Mouse (Mus musculus) urinary bladder, postnatal 25 days (tissue): ENCODE data around the gene Clip3.
A peak's percentile ranks its signal among the peaks of the same experiment; 100 is the strongest.

Experiments
- DNase-seq: peaks from one replicate; pipeline ENCODE4 v3.0.0; 2022; ENCODE audit warnings: low spot score

Clip3 gene

DNA sequence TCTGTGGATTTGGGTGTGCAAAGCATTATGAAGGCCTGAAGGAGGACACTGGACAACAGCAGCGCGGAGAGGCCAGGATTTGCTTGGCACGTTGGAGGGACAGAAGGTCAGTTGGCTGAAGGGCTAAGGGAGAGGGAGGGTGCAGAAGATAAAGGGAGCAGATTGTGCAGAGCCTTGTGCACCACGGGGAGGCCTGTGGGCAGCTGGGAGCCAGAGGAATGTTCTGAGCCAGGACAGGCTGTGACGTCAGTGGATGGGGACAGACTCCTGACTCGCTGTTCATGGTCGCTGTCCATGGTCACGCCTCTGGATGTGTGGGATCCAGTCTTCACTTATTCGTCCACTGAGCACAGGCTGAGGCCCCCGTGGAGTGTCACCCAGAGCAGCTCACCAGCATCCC lies 3.6 kb downstream of the Clip3 start:
- no peak for DNase-seq

DNA sequence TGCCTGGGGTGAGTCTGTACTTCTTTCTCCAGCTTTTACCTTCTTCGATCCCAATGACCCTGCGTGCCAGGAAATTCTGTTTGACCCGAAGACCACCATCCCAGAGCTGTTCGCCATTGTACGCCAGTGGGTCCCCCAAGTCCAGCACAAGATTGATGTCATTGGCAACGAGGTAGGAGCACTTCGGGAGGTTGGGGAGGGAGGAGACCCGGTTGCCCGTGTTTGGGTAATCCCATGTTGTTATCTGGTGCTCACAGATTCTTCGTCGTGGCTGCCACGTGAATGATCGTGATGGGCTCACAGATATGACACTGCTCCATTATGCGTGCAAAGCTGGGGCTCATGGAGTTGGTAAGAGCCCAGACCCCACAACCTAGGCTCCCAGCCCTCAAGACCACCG lies 5.3 kb downstream of the Clip3 start:
- no peak for DNase-seq

DNA sequence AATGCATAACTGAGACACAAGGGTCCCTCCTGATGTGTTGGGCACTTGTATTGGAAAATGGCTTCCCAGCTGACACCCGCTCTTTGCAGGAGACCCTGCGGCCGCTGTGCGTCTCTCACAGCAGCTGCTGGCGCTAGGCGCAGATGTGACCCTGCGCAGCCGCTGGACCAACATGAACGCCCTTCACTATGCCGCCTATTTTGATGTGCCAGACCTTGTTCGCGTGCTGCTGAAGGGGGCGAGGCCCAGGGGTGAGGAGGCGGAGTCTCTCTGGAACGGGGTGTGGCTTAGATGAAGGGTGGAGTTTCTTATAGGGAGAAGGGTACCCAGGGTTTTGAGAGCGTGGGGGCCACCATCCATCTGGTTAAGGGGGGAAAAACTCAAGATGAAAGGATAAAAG lies 5.7 kb downstream of the Clip3 start:
- no peak for DNase-seq

DNA sequence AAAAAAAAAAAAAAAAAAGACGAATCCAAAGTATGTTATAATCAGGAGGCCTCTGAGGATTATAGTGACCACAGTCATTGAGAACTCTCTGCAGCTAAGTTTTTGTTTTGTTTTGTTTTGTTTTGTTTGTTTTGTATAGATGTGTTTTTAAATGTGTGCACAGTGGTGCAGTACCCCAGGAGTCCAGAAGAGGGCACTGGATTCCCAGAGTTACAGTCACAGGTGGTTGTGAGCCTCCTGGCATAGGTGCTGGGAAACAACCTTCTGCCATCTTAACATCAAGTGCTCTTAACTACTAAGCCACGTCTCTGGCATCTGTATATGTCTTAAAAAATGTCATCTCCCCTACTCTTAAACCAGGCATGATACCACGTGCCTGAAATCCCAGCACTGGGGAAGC lies 9.4 kb downstream of the Clip3 start:
- no peak for DNase-seq

DNA sequence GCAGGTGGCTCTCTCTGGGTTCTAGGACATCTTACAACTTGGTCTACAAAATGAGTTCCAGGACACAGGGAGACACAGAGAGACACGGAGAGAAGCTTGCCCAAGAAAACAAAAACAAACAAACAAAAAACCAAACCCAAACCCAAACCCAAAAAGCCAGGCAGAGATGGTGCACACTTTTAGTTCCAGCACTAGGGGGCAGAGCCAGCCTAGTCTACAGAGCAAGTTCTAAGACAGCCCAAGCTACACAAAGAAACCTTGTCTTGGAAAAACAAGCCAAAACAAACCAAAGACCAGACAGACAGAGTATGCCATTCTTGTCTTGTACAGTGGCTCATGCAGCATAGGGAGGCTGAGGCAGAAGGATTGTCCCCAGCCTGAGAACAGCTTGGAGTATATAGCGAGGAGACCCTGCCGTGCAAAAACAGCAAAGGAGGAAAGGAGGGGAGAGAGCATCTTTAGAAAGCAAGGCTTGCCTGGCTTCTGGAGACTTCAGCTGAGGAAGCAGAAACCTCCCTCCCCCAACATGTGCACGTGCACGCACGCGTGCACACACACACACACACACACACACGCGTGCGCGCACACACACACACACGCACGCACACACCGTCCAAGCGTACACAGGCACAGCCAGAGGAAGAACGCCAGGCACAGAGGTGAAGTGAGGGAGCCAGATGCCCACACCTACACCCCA lies 14.7 kb downstream of the Clip3 start:
- no peak for DNase-seq

DNA sequence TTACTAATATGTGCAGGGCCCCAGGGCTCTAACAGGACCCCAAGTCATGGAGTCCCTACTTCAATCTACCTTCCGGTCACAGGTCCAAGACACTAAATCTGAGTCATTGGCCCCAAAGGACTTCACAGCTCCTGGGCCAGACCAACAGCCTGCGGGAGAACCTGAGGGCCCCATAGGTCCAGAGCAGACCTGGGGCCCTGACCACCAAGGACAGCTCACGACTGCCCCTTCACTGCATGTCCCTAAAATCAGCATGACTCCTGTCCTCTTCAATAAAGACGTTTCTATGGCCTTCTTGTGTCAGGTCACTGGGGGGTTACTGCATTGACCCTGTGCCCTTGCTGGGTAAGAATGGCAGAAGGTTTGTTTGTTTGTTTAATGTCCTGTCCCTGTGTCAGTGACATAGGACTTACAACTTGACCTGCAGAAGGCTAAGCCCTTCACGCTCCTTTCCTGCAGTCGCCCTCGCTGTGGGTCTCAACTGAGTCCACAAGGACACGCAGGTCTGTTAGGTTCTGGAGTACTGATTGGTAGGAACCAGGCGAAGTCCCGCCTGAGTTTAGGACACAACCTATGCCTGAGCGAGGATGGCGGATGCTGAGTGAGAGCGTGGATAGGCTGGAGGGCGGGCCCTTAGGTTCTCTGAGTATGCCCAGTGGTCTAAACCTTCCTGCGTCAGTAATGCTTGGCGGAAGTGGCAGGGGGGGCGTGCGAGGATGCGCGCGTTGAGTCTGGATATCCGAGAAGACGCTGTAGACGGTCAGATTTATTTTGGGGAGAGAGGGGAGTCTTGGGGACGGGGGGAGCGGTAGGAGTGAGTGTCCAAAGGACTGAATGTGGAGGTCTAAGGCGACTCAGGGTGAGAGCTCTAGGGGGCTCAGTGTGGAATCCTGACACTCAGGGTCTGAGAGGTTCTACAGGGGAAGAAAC lies 16.8 kb downstream of the Clip3 start, which contains the start of gene Alkbh6:
Gene Alkbh6, plus strand, starts transcription at position 642 of the 930 bp plus-strand sequence.
- peak; percentile 77 for DNase-seq

DNA sequence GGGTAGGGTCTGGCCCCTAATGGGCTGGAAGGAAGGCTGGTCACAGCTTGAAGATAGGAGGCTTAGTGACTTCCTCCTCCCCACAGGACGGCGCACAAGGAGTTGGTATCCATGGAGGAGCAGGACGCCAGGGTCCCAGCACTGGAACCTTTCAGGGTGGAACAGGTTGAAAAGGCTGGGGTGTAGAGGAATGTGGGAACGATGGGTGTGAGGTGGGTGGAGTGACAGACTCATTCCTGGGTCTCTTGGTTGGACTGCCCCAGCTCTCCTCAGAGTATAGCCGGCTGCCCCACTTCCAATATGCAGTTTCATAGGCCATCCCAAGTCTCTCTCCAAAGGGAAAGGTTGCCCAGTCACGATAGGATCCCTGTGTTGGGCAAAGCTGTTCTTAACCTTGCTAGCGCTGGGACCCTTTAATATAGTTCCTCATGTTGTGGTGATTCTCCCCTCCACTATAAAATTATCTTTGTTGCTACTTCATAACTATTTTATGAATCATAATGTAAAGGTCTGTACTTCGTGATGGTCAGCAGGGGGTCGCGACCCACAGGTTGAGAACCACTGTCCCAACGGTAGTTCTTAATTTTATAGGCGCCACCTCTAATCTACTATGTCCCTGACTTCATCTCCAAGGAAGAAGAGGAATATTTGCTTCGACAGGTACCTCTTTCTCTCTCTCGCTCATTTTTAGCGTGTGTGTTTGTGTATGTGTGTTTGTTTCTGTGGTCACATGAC lies 18.0 kb downstream of the Clip3 start:
- no peak for DNase-seq

DNA sequence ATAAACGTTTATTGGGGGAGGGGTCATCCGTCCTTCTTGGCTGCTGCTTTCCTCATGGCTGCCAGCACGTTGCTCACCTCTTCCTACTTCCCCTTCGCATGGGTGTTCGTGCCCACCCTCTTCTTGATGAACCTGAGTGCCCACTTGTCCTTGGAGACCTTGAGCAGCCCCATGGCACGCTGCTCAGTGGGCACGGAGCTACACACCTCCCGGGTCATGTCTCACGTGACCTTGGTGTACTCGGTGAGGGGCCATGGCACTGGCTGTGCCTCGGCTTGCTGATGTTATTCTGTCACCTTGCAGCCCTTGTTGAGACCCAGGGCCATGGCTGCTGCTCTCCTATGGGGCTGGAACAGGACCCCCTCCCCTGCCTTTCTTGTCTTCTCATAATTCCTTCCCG lies 18.6 kb downstream of the Clip3 start:
- no peak for DNase-seq

DNA sequence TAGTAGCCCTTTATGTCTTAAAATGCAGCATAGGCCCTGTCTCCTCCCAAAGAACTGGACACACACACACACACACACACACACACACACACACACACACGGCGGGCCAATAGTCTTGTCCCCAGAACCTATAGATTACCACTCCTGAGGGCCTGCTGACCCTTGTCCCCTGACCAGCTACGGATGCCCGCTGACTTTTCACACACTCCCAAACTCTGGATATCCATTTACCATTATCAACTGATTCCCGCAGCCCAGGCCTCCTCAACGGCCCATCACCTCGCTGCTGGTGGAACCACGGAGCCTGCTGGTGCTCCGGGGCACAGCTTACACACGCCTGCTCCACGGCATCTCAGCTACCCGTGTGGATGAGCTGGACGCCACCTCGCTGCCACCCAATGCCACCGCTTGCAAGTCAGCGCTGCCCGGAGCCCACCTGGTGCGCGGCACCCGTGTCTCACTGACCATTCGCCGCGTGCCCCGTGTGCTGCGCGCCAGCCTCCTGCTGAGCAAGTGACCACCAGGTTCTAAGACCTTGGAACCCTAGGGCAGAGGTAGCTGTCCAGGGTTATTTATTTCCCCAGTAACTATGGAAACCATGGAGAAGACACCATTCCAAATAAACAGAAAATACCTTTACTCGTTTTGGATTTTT lies 22.3 kb downstream of the Clip3 start:
- no peak for DNase-seq

DNA sequence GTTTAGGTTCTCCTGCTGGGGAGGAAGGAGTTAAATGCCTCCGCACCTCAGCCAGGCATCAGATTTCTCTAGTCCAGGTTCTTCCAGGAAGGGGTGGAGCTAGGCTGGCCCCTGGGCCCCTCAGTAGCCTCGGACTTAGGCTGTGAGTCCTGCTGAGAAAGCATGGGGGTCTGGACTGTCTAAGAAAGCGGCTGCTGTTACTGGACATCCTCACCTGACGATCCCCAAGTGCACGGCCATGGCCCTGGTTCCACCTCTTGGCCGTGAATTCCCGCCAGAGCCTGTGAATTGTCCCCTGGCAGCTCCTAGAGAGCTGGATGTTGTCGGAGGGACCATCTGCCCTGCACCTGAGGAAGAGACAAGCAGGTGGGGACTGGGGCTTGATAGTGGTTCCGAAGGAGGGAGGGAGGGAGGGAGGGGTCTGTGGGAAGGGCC lies 23.2 kb downstream of the Clip3 start, which contains the start of gene Syne4:
Gene Syne4, plus strand, starts transcription at position 87 of the 435 bp plus-strand sequence.
- no peak for DNase-seq

DNA sequence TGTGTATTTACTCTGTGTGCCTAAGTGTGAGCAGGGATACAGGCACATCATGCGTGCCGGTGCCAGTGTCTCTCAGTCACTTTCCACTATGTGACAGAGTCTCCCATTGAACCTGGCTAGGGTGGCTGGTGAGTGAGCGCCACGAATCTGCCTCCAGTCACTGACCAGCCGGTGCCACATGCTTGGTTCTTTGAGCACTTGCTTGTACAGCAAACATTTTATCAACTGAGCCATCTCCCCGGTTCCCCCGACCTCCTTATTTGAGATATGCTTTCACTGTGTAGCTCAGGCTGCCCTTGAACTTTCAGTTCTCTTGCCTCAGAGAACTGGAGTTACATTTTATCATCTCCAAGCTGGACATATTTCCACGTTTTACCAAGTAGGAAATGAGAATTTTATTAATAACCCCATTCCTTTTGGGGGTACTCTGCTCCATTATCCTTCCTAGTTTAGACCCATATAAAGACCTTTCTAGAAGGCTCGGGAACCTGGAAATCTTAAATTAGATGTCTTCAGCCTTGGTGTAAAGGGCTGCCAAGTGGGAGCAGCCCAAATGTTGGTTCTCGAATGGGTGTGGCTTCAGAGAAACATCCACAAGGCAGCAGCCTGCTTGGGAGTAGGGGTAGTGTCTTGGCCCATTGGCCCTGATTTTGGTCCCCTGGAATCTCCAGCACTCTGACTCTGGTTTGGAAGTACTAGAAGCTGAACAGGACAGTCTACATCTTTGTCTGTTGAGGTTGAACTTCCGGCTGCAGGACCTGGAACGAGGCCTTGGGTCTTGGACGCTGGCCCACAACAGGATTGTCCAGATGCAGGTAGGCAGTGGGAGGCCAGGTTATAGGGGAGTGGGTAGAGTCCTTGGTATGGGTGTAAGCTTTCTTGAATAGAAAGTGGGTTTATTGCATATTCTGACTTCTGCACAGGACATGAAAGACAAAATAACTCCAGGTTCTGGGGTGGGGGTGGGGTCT lies 24.3 kb downstream of the Clip3 start:
- no peak for DNase-seq

DNA sequence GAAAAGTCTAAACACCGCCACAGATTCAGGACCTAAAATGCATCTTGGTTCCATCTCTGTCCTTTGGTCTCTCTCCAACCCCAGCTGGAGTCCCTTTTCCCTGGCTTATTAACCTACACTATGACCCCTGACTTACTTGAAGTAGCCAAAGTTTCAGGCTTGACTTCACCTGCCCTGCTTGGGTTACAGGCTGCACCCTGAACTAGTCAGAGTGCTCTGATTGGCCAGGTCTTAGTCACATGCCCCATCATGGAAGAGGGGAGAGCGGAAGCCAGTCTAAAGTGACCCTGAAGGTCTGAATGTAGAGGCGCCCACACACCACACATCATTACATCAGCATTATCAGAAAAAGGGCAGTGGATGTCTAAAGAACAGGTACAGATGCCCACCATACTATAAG lies 26.6 kb downstream of the Clip3 start:
- DNase-seq: no peak

DNA sequence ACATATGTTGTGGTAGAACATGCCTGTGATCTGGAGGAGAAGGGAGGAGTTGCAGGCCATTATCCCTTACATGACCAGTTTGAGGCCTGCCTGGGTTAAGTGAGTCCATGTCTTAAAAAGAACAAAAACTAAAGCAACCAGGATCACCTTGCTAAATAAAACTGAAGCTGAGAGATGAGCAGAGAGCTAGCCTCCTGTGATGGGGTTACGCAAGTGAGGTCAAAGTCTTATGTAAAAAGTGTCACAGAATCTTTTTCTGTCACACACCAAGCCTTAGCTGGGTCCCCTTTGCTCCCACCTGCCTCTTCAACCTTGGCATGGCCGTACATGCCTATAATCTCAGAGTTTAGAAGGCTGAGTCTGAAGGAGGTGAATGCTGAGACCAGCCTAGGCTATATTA lies 29.4 kb downstream of the Clip3 start:
- DNase-seq: no peak

DNA sequence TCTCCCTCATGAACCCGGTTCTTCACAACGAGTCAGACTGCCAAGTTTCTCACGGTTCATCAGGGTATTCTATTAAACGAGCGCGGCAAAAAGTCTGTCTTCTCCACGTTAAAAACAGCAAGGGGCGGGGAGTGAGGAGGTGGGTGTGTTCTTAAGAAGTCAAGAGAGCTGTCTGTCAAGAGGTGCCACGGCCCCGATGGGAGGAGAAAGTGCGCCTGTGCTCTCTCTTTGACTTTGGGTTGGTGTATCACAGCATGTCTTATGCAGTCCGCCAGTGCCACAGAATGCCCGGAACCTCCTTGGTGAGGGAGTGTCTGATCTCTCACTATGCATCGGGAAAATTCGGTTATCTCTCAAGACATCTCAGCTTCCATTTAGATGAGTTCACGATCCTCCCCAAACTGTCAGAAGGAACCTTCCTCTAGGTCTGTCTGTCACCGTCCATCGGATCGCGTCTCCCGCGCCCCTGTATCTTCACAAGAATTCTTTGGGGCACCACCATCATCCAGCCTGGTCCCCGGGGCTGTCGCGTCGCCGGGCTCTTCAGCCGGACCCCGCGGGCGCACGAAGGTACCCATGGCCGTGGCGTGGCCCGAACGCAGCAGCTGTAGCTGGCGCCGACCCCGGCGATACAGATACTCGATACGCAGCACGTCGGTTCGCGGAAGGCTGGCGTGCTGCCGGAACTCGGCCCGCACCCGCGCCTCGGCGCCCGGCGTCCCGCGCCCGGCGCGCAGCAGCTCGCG lies 30.2 kb downstream of the Clip3 start, which contains the start of gene E130208F15Rik:
Gene E130208F15Rik, plus strand, starts transcription at position 202 of the 746 bp plus-strand sequence.
- peak; percentile 49 for DNase-seq

DNA sequence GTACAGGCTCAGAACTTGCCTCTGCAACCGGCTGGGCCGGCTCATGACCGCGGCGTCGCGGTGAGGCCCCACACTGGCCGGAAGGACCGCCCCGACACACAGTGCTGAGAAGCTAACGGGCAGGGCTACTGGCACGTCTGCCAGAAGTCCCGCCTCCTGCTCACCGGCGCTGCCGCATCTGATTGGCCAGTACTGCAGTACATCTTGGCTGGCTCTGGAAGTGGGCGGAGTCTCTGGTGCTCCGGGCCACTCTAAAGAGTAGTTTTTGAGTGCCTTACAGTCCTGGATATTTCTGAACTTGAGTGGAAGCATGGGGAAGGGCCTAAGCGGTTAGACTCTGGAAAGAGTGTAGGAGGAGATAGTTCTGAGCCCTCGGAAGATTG lies 30.7 kb downstream of the Clip3 start:
- DNase-seq: peak; percentile 94

DNA sequence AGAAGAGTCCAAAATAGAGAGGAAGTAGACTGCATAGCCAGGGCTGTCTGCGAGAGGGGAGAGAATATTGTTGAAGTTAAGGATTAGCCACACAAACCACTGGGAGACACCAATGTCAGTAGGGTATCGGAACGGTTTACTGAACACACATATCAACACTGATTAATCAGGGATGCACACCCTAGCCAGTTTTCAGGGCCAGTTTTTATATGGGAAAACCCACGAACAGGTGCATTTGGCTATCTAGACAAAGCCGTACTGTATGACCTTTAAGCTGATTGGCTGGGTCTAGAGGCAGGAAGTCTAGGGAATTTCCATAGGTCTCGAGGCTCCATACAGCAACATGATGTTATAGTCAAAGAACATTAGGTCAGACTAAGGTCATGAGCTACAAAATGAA lies 31.3 kb downstream of the Clip3 start:
- no peak for DNase-seq

DNA sequence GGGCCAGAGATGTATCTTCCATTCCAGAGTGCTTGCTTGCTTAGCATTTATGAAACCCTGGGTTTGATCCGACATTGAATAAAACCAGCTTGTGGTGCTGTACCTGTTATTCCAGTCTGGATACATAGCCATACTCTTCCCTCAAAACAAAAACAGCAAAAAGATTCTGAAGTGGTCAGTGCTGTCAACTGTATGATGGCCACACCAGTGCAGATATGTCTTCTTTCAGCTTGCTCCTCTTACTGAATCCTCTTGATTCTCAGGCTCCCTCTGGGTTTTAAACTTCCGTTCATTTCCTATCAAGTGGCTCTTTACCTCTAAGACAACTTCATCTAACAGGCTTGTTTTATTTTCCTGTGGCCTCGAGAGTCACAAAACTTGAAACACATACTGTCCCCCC lies 32.3 kb downstream of the Clip3 start, which contains the start of gene Sdhaf1:
Gene Sdhaf1, minus strand, starts transcription at position 101 of the 400 bp plus-strand sequence.
- no peak for DNase-seq

DNA sequence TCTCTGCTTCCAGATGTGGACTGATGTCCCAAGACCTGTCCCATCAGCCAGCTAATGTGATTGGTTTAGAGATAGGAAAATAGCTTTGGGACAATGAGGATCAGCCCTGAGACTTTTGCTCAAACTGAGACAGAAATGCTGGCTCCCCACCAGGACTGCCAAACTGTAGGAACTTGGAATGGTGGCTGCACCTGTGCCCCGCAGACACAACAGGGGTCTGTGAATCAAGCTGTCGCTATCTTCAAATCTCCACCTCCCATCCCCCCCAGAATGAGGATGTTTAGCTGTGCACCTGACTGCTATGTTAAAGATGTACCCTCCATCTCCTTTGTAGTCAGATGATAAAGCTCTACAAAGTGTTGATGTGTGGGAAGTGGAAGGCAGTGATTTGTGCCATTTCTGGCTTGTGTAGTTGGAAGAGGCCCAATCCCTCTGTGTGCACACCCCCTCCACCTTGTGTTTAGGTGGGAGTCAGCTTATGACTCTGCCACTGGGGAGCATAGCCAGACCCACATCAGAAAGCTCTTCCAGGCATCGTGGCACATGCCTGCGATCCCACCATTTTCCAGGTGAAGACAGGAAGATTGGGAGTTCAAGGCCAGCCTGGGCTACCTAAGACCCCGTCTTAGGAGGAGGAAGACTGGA lies 32.9 kb downstream of the Clip3 start:
- no peak for DNase-seq

DNA sequence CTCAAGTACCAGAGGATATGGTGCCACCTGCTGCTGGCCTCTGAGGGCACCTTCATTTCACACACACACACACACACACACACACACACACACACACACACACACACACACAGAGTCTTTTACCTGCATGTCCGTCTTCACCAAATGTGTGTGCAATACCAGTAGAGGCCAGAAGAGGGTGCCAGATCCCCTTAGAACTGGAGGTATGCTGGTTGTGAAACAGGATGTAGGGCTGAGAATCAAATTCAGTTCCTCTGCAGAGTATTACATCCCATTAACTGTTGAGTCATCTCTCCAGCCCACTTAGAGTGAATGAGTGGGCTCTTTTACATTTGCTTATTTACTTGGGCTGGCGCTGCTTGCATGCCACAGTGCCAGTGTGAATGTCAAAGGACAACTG lies 33.8 kb downstream of the Clip3 start:
- no peak for DNase-seq
